ENCODE assay signal across 21 mouse cellular contexts in the genomic region with DNA sequence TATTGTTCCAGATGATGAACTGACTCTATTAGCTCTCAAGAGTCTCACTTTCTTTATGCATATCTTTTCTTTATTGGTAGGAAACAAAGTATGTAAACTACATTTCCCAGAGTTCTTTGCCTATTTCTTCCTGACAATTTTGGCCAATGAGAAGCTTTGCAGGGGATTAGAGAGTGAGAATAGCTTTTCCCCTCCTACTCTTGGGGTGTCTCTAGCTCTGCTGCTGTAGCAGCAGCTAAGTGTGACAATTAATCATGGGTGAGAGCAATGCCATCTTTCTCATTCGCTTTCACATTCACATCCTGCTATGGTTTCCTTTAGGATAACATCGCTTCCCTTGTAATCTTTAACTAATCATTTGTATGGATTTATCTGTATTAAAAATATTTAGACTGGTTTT. TPM values are rescaled to one million over a fixed set of nuclear protein-coding genes. Genes with fewer than 3 reads are reported as not detected.
DNase-seq lines count a peak whose midpoint lies in the region; ATAC-seq and TF ChIP-seq lines count a peak whose summit lies in the region.
"Had no signal": no experiment of that assay in that cellular context is flagged by ENCODE, and none has a peak within 500 bp of the region (broad histone marks: within the 10 kb centered on the region; RNA-seq: fewer than 3 reads in every experiment).

No protein-coding gene starts in this region.

- TF ChIP-seq POLR2A in heart, adult 2 months (IDR thresholded peaks at IDR 0.05; ENCODE audit: insufficient read depth, low read depth, low read length): no peak

- no peak for DNase-seq in midbrain, embryonic 11.5 days (ENCODE audit: low spot score, missing footprints)
- no peak for DNase-seq in midbrain, embryonic 10.5 days (ENCODE audit: low spot score)
- DNase-seq in cerebellum, adult 18-20 months: no peak
- DNase-seq in heart, adult 2 months: no peak
- DNase-seq: adrenal gland, postnatal 14 days; cerebellum, adult 9-11 months; gastrocnemius, postnatal 36 days; kidney, adult 9 months; kidney, postnatal 36 days; layer of hippocampus, adult 9-11 months; lung, postnatal 10 days had no signal

- no peaks in the 10 kb centered on the region for H3K36me3 ChIP-seq in forebrain, embryonic 15.5 days
- H3K36me3 ChIP-seq in forebrain, embryonic 12.5 days (replicated peaks): no peaks in the 10 kb centered on the region
- no peaks in the 10 kb centered on the region for H3K36me3 ChIP-seq in midbrain, embryonic 11.5 days (ENCODE audit: control insufficient read depth, insufficient read depth, low read length)
- no peaks in the 10 kb centered on the region for H3K36me3 ChIP-seq in midbrain, embryonic 10.5 days
- no peaks in the 10 kb centered on the region for H3K36me3 ChIP-seq in midbrain, embryonic 13.5 days
- H3K36me3 ChIP-seq in neural tube, embryonic 14.5 days (ENCODE audit: control insufficient read depth, insufficient read depth, low read length): no peaks in the 10 kb centered on the region
- no peaks in the 10 kb centered on the region for H3K36me3 ChIP-seq in heart, adult 2 months (ENCODE audit: control insufficient read depth, insufficient read depth, low read length)
- H3K36me3 ChIP-seq: embryonic facial prominence, embryonic 15.5 days; limb, embryonic 13.5 days; liver, embryonic 12.5 days; midbrain, embryonic 12.5 days had no signal

- TF ChIP-seq CTCF in heart, adult 2 months (IDR thresholded peaks at IDR 0.05): no peak

- no peak overlapping the region for H3K9ac ChIP-seq in forebrain, embryonic 15.5 days (replicated peaks)
- H3K9ac ChIP-seq in forebrain, embryonic 12.5 days: no peak overlapping the region
- no peak overlapping the region for H3K9ac ChIP-seq in midbrain, embryonic 11.5 days (ENCODE audit: low read length)
- no peak overlapping the region for H3K9ac ChIP-seq in midbrain, embryonic 13.5 days (replicated peaks)
- H3K9ac ChIP-seq in neural tube, embryonic 14.5 days (replicated peaks; ENCODE audit: low read depth, low read length): no peak overlapping the region
- no peak overlapping the region for H3K9ac ChIP-seq in heart, adult 2 months (ENCODE audit: low read depth, low read length)
- H3K9ac ChIP-seq: embryonic facial prominence, embryonic 15.5 days; limb, embryonic 13.5 days; liver, embryonic 12.5 days; midbrain, embryonic 12.5 days had no signal

- intact Hi-C loops in heart, adult 2 months (cut with DNase I): no loop called here

- no peaks in the 10 kb centered on the region for H3K79me2 ChIP-seq in heart, adult 2 months (replicated peaks; ENCODE audit: control insufficient read depth, insufficient read depth, low read length)

- WGBS in forebrain, embryonic 15.5 days: 56% methylated on average over 2 of the region's 2 CpGs
- 52% methylated on average over 2 of the region's 2 CpGs for WGBS in forebrain, embryonic 12.5 days
- 56% methylated on average over 2 of the region's 2 CpGs for WGBS in midbrain, embryonic 11.5 days
- WGBS in midbrain, embryonic 10.5 days: 65% methylated on average over 2 of the region's 2 CpGs
- WGBS in midbrain, embryonic 13.5 days: 57% methylated on average over 2 of the region's 2 CpGs
- 60% methylated on average over 2 of the region's 2 CpGs for WGBS in neural tube, embryonic 14.5 days
- WGBS in heart, adult 2 months: 60% methylated on average over 2 of the region's 2 CpGs

- H3K27me3 ChIP-seq in forebrain, embryonic 15.5 days: peaks cover 1% of the 10 kb centered on the region; the same call in 1 of the 2 replicates
- peaks cover 12% of the 10 kb centered on the region for H3K27me3 ChIP-seq in forebrain, embryonic 12.5 days
- peaks cover 5% of the 10 kb centered on the region for H3K27me3 ChIP-seq in midbrain, embryonic 11.5 days (ENCODE audit: control insufficient read depth, insufficient read depth, low read length)
- H3K27me3 ChIP-seq in midbrain, embryonic 10.5 days (ENCODE audit: low read depth, poor library complexity, severe bottlenecking): peaks cover 15% of the 10 kb centered on the region
- H3K27me3 ChIP-seq in midbrain, embryonic 13.5 days: peaks cover 23% of the 10 kb centered on the region
- H3K27me3 ChIP-seq in neural tube, embryonic 14.5 days (ENCODE audit: control insufficient read depth, insufficient read depth, low read length): no peaks in the 10 kb centered on the region
- H3K27me3 ChIP-seq in heart, adult 2 months (ENCODE audit: control insufficient read depth, insufficient read depth, low read length): no peaks in the 10 kb centered on the region

- no peak overlapping the region for H3K4me3 ChIP-seq in forebrain, embryonic 15.5 days
- H3K4me3 ChIP-seq in forebrain, embryonic 12.5 days (replicated peaks): no peak overlapping the region
- no peak overlapping the region for H3K4me3 ChIP-seq in midbrain, embryonic 11.5 days (ENCODE audit: low read depth, low read length)
- no peak overlapping the region for H3K4me3 ChIP-seq in midbrain, embryonic 10.5 days
- no peak overlapping the region for H3K4me3 ChIP-seq in midbrain, embryonic 13.5 days (replicated peaks)
- H3K4me3 ChIP-seq in neural tube, embryonic 14.5 days (ENCODE audit: low read depth, low read length): no peak overlapping the region
- no peak overlapping the region for H3K4me3 ChIP-seq in heart, adult 2 months
- H3K4me3 ChIP-seq: embryonic facial prominence, embryonic 15.5 days; limb, embryonic 13.5 days; liver, embryonic 12.5 days; midbrain, embryonic 12.5 days had no signal

- no peak overlapping the region for H3K4me2 ChIP-seq in forebrain, embryonic 15.5 days (replicated peaks)
- H3K4me2 ChIP-seq in forebrain, embryonic 12.5 days: no peak overlapping the region
- no peak overlapping the region for H3K4me2 ChIP-seq in midbrain, embryonic 11.5 days
- no peak overlapping the region for H3K4me2 ChIP-seq in midbrain, embryonic 13.5 days (replicated peaks)
- no peak overlapping the region for H3K4me2 ChIP-seq in neural tube, embryonic 14.5 days (ENCODE audit: low read depth, low read length)
- H3K4me2 ChIP-seq: embryonic facial prominence, embryonic 15.5 days; limb, embryonic 13.5 days; liver, embryonic 12.5 days; midbrain, embryonic 12.5 days had no signal

- H3K4me1 ChIP-seq in forebrain, embryonic 15.5 days: no peaks in the 10 kb centered on the region
- no peaks in the 10 kb centered on the region for H3K4me1 ChIP-seq in forebrain, embryonic 12.5 days
- H3K4me1 ChIP-seq in midbrain, embryonic 11.5 days (ENCODE audit: control insufficient read depth, insufficient read depth, low read length): no peaks in the 10 kb centered on the region
- no peaks in the 10 kb centered on the region for H3K4me1 ChIP-seq in midbrain, embryonic 10.5 days
- H3K4me1 ChIP-seq in midbrain, embryonic 13.5 days (replicated peaks): no peaks in the 10 kb centered on the region
- H3K4me1 ChIP-seq in neural tube, embryonic 14.5 days (ENCODE audit: control insufficient read depth, insufficient read depth, low read length): no peaks in the 10 kb centered on the region
- H3K4me1 ChIP-seq in heart, adult 2 months (ENCODE audit: control insufficient read depth, insufficient read depth, low read length): peaks cover 2% of the 10 kb centered on the region; the same call in 1 of the 2 replicates
- H3K4me1 ChIP-seq: embryonic facial prominence, embryonic 15.5 days; limb, embryonic 13.5 days; liver, embryonic 12.5 days; midbrain, embryonic 12.5 days had no signal

- no peak for TF ChIP-seq EP300 in heart, adult 2 months (IDR thresholded peaks at IDR 0.05; ENCODE audit: insufficient read depth, low read depth, low read length)

- H3K27ac ChIP-seq in forebrain, embryonic 15.5 days (replicated peaks): no peak overlapping the region
- H3K27ac ChIP-seq in forebrain, embryonic 12.5 days: no peak overlapping the region
- no peak overlapping the region for H3K27ac ChIP-seq in midbrain, embryonic 11.5 days (ENCODE audit: low read depth, low read length)
- no peak overlapping the region for H3K27ac ChIP-seq in midbrain, embryonic 10.5 days (replicated peaks)
- H3K27ac ChIP-seq in midbrain, embryonic 13.5 days: no peak overlapping the region
- no peak overlapping the region for H3K27ac ChIP-seq in neural tube, embryonic 14.5 days (ENCODE audit: low read depth, low read length)
- H3K27ac ChIP-seq in heart, adult 2 months: no peak overlapping the region
- H3K27ac ChIP-seq: embryonic facial prominence, embryonic 15.5 days; limb, embryonic 13.5 days; liver, embryonic 12.5 days; midbrain, embryonic 12.5 days had no signal

- H3K9me3 ChIP-seq in forebrain, embryonic 15.5 days: no peaks in the 10 kb centered on the region
- no peaks in the 10 kb centered on the region for H3K9me3 ChIP-seq in forebrain, embryonic 12.5 days
- no peaks in the 10 kb centered on the region for H3K9me3 ChIP-seq in midbrain, embryonic 11.5 days (ENCODE audit: control insufficient read depth, low read length)
- H3K9me3 ChIP-seq in midbrain, embryonic 10.5 days (replicated peaks): no peaks in the 10 kb centered on the region
- H3K9me3 ChIP-seq in midbrain, embryonic 13.5 days: no peaks in the 10 kb centered on the region
- H3K9me3 ChIP-seq in neural tube, embryonic 14.5 days (ENCODE audit: control insufficient read depth, low read length): no peaks in the 10 kb centered on the region
- H3K9me3 ChIP-seq: embryonic facial prominence, embryonic 15.5 days; liver, embryonic 12.5 days; midbrain, embryonic 12.5 days had no signal

- peak; percentile 85 for ATAC-seq in forebrain, embryonic 15.5 days (replicated peaks)
- ATAC-seq in forebrain, embryonic 12.5 days (ENCODE audit: low FRiP score): no peak
- ATAC-seq in midbrain, embryonic 11.5 days (ENCODE audit: low FRiP score): peak; percentile 59; the same call in 1 of the 2 replicates
- ATAC-seq in midbrain, embryonic 13.5 days: peak; percentile 76; the same call in 1 of the 2 replicates
- ATAC-seq in neural tube, embryonic 14.5 days (ENCODE audit: low read depth): peak; percentile 69; the same call in 1 of the 2 replicates
- ATAC-seq: CD4-positive, CD25-positive, alpha-beta regulatory T cell, adult 4 months; liver, embryonic 12.5 days had no signal

RNA-seq across cellular contexts. Expression of gene Nrn1, which starts 18.2 kb away (rescaled TPM):
- 48.0 and 50.4 TPM in 2 replicates for polyA plus RNA-seq in forebrain, embryonic 15.5 days (2015; fragmentation: Nextera tagmentation; extraction: Ambion mirVana)
- 43.5 and 43.8 TPM in 2 replicates for polyA plus RNA-seq in forebrain, embryonic 12.5 days (2016; fragmentation: Nextera tagmentation; extraction: Ambion mirVana)
- polyA plus RNA-seq in midbrain, embryonic 11.5 days (2014; fragmentation: Nextera tagmentation; extraction: Ambion mirVana): 52.7 and 53.5 TPM in 2 replicates
- 13.7 and 23.4 TPM in 2 replicates for polyA plus RNA-seq in midbrain, embryonic 10.5 days (2016; fragmentation: Nextera tagmentation; extraction: Ambion mirVana)
- polyA plus RNA-seq in midbrain, embryonic 13.5 days (2015; fragmentation: Nextera tagmentation; extraction: Ambion mirVana): 76.3 and 79.8 TPM in 2 replicates
- 60.9 and 69.7 TPM in 2 replicates for polyA plus RNA-seq in neural tube, embryonic 14.5 days (2014; fragmentation: Nextera tagmentation; extraction: Ambion mirVana)
- 1 to 10 TPM; 3.5 TPM for total RNA-seq in heart, adult 2 months (2021)
- 6.0 and 8.8 TPM in 2 replicates for polyA plus RNA-seq in heart, adult 2 months (2012; rRNA removed)
- total RNA-seq: common myeloid progenitor, adult 5-6 weeks had no signal
